Mouse (Mus musculus): ENCODE data around the gene Uxt. TPM values are rescaled to one million over a fixed set of nuclear protein-coding genes. Genes with fewer than 3 reads are reported as not detected.
A peak's percentile ranks its signal among the peaks of the same experiment; 100 is the strongest.

Gene Uxt
- polyA plus RNA-seq (2012; rRNA removed), result 18.7 and 23.4 TPM in 2 replicates

DNA sequence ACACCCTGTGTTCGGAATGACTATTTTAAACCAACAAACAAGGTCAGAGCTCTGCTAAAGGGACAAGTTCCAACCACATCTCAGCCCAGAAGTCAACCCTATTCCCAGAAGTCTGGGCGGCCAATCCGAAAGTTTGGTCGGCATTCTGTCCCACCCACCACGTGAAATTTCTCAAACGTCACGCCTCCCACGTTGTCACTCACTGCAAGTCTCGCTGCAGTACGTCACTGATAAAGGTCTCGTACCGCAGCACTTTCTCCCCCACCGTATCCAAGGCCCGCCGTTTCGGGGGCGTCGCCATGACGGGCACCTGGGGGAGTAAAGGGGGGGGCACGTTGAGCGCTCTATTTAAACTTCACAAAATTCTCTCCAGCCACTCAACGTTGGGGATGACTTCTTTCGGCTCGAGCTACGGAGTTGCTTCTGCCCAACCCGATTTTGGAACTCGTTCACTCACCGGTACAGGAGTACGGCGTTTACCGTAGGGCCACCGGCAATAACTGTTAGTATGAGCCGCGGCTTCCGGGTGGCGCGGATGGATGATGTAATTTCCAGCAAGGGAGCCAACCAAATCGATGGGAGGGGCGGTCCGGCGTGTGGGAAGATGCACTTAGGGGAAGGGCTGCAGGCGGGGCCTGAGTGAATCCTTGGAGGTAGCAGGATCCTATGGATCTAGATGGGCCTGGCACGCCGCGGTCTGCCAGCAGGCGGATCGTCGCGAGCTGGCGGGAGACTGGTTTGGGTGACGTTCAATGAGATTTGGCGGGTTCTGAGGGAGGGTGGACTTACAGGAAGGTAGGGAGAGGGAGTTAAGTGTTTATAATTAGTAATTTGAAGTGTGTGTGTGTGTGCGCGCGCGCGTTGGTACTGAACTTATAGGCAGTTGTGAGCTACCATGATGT is at the start of gene Uxt:
Gene Uxt, minus strand, starts transcription at position 541 of the 902 bp plus-strand sequence.
- TF ChIP-seq CTCF (IDR thresholded peaks at IDR 0.05; ENCODE audit: borderline replicate concordance, control insufficient read depth, extremely low read depth, insufficient read depth, low read length, poor library complexity) (no peak), POLR2A (IDR thresholded peaks at IDR 0.05; ENCODE audit: control insufficient read depth, extremely low read depth, insufficient read depth, low read length, poor library complexity) (no peak)
- DNase-seq, result peak; percentile 82
- H3K27ac ChIP-seq (ENCODE audit: control insufficient read depth, insufficient read depth, low read length), result peak within 1 kb of the TSS; percentile 88
- no peaks in the 10 kb centered on the region for H3K27me3 ChIP-seq (ENCODE audit: control insufficient read depth, insufficient read depth, low read length)
- under 1% methylated on average over 57 of the region's 57 CpGs for WGBS
- peak within 1 kb of the TSS; percentile 100 for H3K4me3 ChIP-seq (ENCODE audit: control insufficient read depth, insufficient read depth, low read length)
- H3K4me1 ChIP-seq (replicated peaks; ENCODE audit: control insufficient read depth, insufficient read depth, low read length), result no peaks in the 10 kb centered on the region
- no peaks in the 10 kb centered on the region for H3K36me3 ChIP-seq (ENCODE audit: control insufficient read depth, insufficient read depth, low read length)

DNA sequence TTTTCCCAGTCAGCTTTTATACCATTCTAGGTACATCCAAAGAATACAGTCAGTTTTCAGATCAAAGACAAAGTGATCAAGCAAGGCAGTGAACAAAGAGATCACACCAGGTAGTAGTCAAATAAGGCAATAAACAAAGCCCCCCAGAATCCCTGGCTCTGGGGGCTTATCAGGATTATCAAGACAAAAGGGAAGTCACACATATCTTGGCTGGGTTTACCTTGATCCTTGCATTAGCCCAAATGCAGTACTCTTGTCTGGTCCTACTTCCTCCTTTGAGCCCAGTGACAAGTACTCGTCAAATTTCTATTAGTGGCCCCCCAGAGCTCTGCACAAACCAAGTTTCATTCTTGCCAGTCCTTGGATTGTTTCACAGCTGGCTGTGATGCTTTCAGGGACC is 19.1 kb upstream of the Uxt start:
- 57% methylated on average over 1 of the region's 1 CpGs for WGBS

DNA sequence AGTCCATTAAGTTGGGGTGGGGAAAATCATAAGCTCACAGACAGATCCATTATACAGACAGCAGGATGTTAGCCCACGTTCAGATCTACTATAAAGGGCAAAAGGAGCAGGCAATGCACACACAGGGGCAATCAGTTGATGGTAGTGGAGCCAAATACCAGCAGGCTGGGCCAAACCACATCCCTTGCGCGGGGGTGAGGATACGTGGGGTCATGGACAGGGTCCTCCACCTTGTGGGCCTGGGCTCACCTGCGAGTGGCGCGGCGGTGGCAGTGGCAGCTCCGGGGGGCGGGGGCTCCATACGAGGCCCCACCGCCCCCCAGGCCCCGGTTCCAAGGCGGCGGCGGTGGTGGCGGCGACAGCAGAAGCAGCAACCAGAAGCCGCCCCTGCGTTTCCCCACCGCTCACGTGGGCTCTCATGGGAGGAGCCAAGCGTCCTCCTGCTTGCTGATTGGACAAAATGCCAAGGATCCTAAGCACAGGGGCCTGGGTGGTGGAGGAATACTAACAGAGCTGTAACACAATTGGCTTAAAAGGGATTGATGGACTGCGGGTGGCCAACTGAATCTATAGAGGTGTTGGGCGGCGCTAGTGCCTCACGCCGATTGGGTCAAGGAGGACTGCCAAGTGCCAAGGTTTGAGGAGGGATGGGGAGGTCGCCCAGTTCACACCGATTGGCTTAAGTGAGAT is 11.5 kb downstream of the Uxt start, which contains the start of gene Elk1:
Gene Elk1, minus strand, starts transcription at position 418 of the 690 bp plus-strand sequence.
- no peaks in the 10 kb centered on the region for H3K36me3 ChIP-seq (ENCODE audit: control insufficient read depth, insufficient read depth, low read length)
- H3K4me3 ChIP-seq (ENCODE audit: control insufficient read depth, insufficient read depth, low read length), result peak within 1 kb of the TSS; percentile 72
- no peaks in the 10 kb centered on the region for H3K27me3 ChIP-seq (ENCODE audit: control insufficient read depth, insufficient read depth, low read length)
- 4% methylated on average over 18 of the region's 30 CpGs for WGBS
- peak; percentile 78 for DNase-seq
- peaks cover 4% of the 10 kb centered on the region for H3K4me1 ChIP-seq (replicated peaks; ENCODE audit: control insufficient read depth, insufficient read depth, low read length)
- TF ChIP-seq CTCF (IDR thresholded peaks at IDR 0.05; ENCODE audit: borderline replicate concordance, control insufficient read depth, extremely low read depth, insufficient read depth, low read length, poor library complexity), result no peak
- no peak for TF ChIP-seq POLR2A (IDR thresholded peaks at IDR 0.05; ENCODE audit: control insufficient read depth, extremely low read depth, insufficient read depth, low read length, poor library complexity)
- H3K27ac ChIP-seq (ENCODE audit: control insufficient read depth, insufficient read depth, low read length), result no peak within 1 kb of the TSS

More for the DNA sequence above, 19.1 kb upstream of the Uxt start:
- DNase-seq, result no peak
- TF ChIP-seq POLR2A (IDR thresholded peaks at IDR 0.05; ENCODE audit: control insufficient read depth, extremely low read depth, insufficient read depth, low read length, poor library complexity) (no peak), CTCF (IDR thresholded peaks at IDR 0.05; ENCODE audit: borderline replicate concordance, control insufficient read depth, extremely low read depth, insufficient read depth, low read length, poor library complexity) (no peak)
- Histone ChIP-seq H3K36me3 (ENCODE audit: control insufficient read depth, insufficient read depth, low read length) (no peaks in the 10 kb centered on the region), H3K27ac (ENCODE audit: control insufficient read depth, insufficient read depth, low read length) (no peak overlapping the region), H3K4me1 (replicated peaks; ENCODE audit: control insufficient read depth, insufficient read depth, low read length) (no peaks in the 10 kb centered on the region), H3K4me3 (ENCODE audit: control insufficient read depth, insufficient read depth, low read length) (no peak overlapping the region), H3K27me3 (ENCODE audit: control insufficient read depth, insufficient read depth, low read length) (no peaks in the 10 kb centered on the region)

DNA sequence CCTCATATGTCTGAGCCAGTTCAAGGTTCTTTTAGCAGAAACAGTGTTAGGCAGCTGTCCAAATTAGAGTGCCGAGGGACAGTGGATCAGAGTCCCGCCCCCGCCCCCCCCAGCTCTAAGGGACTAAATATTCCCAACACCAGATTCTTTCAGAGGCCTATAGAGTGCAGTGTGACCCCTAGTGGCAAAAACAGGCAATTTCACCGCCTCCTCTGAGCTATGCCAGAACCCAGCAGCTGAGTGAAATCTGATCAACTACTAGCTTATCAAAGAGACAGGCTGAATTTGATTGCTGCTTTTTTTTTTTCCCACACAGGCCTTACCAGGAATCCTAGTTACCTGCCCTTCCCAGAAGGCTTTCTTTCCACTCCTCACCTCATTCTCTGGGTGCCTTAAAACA is 15.8 kb downstream of the Uxt start:
- no peak overlapping the region for H3K4me3 ChIP-seq (ENCODE audit: control insufficient read depth, insufficient read depth, low read length)
- WGBS, result 9% methylated on average over 4 of the region's 4 CpGs
- no peak for TF ChIP-seq CTCF (IDR thresholded peaks at IDR 0.05; ENCODE audit: borderline replicate concordance, control insufficient read depth, extremely low read depth, insufficient read depth, low read length, poor library complexity)
- TF ChIP-seq POLR2A (IDR thresholded peaks at IDR 0.05; ENCODE audit: control insufficient read depth, extremely low read depth, insufficient read depth, low read length, poor library complexity), result no peak
- DNase-seq, result peak; percentile 28
- no peak overlapping the region for H3K27ac ChIP-seq (ENCODE audit: control insufficient read depth, insufficient read depth, low read length)
- H3K36me3 ChIP-seq (ENCODE audit: control insufficient read depth, insufficient read depth, low read length), result no peaks in the 10 kb centered on the region
- H3K27me3 ChIP-seq (ENCODE audit: control insufficient read depth, insufficient read depth, low read length), result no peaks in the 10 kb centered on the region
- H3K4me1 ChIP-seq (replicated peaks; ENCODE audit: control insufficient read depth, insufficient read depth, low read length), result peaks cover 4% of the 10 kb centered on the region

DNA sequence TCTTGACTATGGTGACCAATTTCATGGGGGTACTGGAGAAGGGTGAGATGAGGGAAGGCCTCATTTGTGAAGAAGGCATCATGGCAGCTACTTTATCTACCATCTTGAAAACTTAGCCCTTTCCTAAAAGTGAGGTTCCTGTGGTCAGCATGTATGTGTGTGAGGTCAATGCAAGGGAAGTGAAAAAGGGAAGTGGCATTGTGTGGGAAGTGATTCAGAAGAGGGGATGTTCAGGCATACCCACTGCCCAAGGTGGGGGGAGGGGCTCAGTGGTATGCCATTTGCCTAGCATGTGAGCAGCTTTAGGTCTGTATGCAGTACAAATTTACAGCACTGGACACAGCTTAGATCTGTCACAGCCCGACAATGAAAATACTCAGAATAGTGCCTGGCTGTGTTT is 29.9 kb downstream of the Uxt start:
- H3K4me1 ChIP-seq (replicated peaks; ENCODE audit: control insufficient read depth, insufficient read depth, low read length), result no peaks in the 10 kb centered on the region
- peaks cover 6% of the 10 kb centered on the region; the same call in 1 of the 2 replicates for H3K36me3 ChIP-seq (ENCODE audit: control insufficient read depth, insufficient read depth, low read length)
- H3K27ac ChIP-seq (ENCODE audit: control insufficient read depth, insufficient read depth, low read length), result no peak overlapping the region
- no peaks in the 10 kb centered on the region for H3K27me3 ChIP-seq (ENCODE audit: control insufficient read depth, insufficient read depth, low read length)
- WGBS, result 10% methylated on average over 1 of the region's 1 CpGs
- H3K4me3 ChIP-seq (ENCODE audit: control insufficient read depth, insufficient read depth, low read length), result no peak overlapping the region
- TF ChIP-seq POLR2A (IDR thresholded peaks at IDR 0.05; ENCODE audit: control insufficient read depth, extremely low read depth, insufficient read depth, low read length, poor library complexity) (no peak), CTCF (IDR thresholded peaks at IDR 0.05; ENCODE audit: borderline replicate concordance, control insufficient read depth, extremely low read depth, insufficient read depth, low read length, poor library complexity) (no peak)
- no peak for DNase-seq

DNA sequence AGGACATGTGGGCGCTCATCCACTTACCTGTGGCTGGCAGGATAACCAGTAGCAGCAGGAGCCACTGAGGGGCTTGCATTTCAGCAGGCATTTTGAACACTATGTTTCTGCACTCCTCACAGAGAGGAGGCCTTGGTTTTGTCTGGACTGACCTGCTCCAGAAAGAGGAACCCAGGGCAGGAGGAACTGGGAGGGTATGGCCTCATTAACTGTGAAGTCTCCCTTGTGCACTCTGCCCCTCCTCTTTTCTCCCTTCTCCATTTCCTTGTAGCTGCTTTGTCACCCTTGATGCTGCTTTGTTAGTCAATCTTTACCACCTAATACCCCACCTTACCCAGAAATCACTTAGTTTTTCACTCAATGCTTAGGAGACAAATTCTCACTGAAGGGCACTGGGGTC is 30.5 kb downstream of the Uxt start, which contains the start of gene Cfp:
Gene Cfp, minus strand, starts transcription at position 192 of the 400 bp plus-strand sequence.
- Histone ChIP-seq H3K27me3 (ENCODE audit: control insufficient read depth, insufficient read depth, low read length) (no peaks in the 10 kb centered on the region), H3K36me3 (ENCODE audit: control insufficient read depth, insufficient read depth, low read length) (peaks cover 3% of the 10 kb centered on the region; the same call in 1 of the 2 replicates), H3K4me1 (replicated peaks; ENCODE audit: control insufficient read depth, insufficient read depth, low read length) (no peaks in the 10 kb centered on the region), H3K27ac (ENCODE audit: control insufficient read depth, insufficient read depth, low read length) (no peak within 1 kb of the TSS), H3K4me3 (ENCODE audit: control insufficient read depth, insufficient read depth, low read length) (no peak within 1 kb of the TSS)
- TF ChIP-seq POLR2A (IDR thresholded peaks at IDR 0.05; ENCODE audit: control insufficient read depth, extremely low read depth, insufficient read depth, low read length, poor library complexity) (no peak), CTCF (IDR thresholded peaks at IDR 0.05; ENCODE audit: borderline replicate concordance, control insufficient read depth, extremely low read depth, insufficient read depth, low read length, poor library complexity) (no peak)
- DNase-seq, result no peak
- 76% methylated on average over 1 of the region's 1 CpGs for WGBS

All from thymus, adult 2 months (tissue).